Mouse (Mus musculus) forebrain, embryonic 16.5 days (tissue): ENCODE measurements around the gene Smurf1. TPM values are rescaled to one million over a fixed set of nuclear protein-coding genes. Genes with fewer than 3 reads are reported as not detected.

ENCODE experiments used
- ATAC-seq: fragments of 200-750 bp; cut with Nextera tagmentation; 2 replicates; pipeline ENCODE4 v1.8.0; 2017; ENCODE audit warnings: mild to moderate bottlenecking, moderate library complexity
- H3K27ac ChIP-seq: fragments of 300-500 bp; sonication (generic); 2 replicates; pipeline ENCODE4 v1.5.1; 2014; ENCODE audit warnings: low read length, control low read depth
- H3K27me3 ChIP-seq: fragments of 300-500 bp; sonication (generic); replicated peaks from 2 replicates; pipeline ENCODE4 v1.6.1; 2014; ENCODE audit warnings: low read length; ENCODE audit not compliant: control insufficient read depth, insufficient read depth
- H3K36me3 ChIP-seq: fragments of 300-500 bp; sonication (generic); 2 replicates; pipeline ENCODE4 v1.6.1; 2014; ENCODE audit not compliant: control insufficient read depth, insufficient read depth
- H3K4me1 ChIP-seq: fragments of 300-500 bp; sonication (generic); replicated peaks from 2 replicates; pipeline ENCODE4 v1.6.1; 2014; ENCODE audit warnings: low read length; ENCODE audit not compliant: control insufficient read depth, insufficient read depth
- H3K4me2 ChIP-seq: fragments of 300-500 bp; sonication (generic); 2 replicates; pipeline ENCODE4 v1.6.1; 2014; ENCODE audit warnings: mild to moderate bottlenecking, low read length, control low read depth
- H3K4me3 ChIP-seq: fragments of 300-500 bp; sonication (generic); replicated peaks from 2 replicates; pipeline ENCODE4 v1.5.1; 2014; ENCODE audit warnings: mild to moderate bottlenecking, low read length, control low read depth
- H3K9ac ChIP-seq: fragments of 300-500 bp; sonication (generic); replicated peaks from 2 replicates; pipeline ENCODE4 v1.6.1; 2014; ENCODE audit warnings: low read depth, low read length, control low read depth
- H3K9me3 ChIP-seq: fragments of 300-500 bp; sonication (generic); 2 replicates; pipeline ENCODE4 v1.6.1; 2016; ENCODE audit warnings: low read length; ENCODE audit not compliant: control insufficient read depth
- WGBS: fragments of 180-500 bp; shearing (Covaris S2); extraction: QIAGEN DNeasy Blood & Tissue Kit; methylation state at CpG from one replicate; pipeline ENCODE4 v1.1.7; 2014; 5-methylcytosine and 5-hydroxymethylcytosine counted together
- polyA plus RNA-seq: library from polyadenylated mRNA; unstranded; fragments of >200 nt; fragmentation: Nextera tagmentation; extraction: Ambion mirVana; gene quantifications from 2 replicates; pipeline ENCODE4 v1.2.1, GENCODE M21; 2015

The Smurf1 gene
- polyA plus RNA-seq, 1 experiment from 2014 or later = 28.2 TPM

DNA sequence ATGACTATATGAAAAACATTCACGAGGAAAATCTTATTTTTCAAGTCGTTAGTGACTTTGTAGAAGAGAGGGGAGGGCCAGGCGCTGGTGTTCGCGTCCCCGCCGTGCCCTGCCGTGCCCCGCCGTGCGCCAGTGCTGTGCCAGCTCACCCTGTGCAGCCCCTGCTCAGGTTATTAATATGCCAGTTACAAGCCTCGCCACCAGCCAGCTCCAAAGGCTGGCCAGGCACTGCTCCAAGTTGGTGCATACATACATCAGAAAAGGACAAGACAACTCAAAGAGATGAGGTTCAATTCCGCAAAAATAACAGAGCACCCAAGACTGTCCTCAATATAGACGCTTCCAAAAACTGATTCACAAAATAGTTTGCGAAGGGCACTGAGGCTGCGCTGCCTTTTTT lies 51.7 kb downstream of the Smurf1 start:
- WGBS = 52% methylated on average over 16 of the region's 16 CpGs
- Histone ChIP-seq H3K36me3 (no peaks in the 10 kb centered on the region), H3K4me2 (no peak overlapping the region), H3K27ac (no peak overlapping the region), H3K4me3 (no peak overlapping the region), H3K4me1 (peaks cover 20% of the 10 kb centered on the region), H3K27me3 (no peaks in the 10 kb centered on the region), H3K9ac (no peak overlapping the region), H3K9me3 (no peaks in the 10 kb centered on the region)
- no peak for ATAC-seq

DNA sequence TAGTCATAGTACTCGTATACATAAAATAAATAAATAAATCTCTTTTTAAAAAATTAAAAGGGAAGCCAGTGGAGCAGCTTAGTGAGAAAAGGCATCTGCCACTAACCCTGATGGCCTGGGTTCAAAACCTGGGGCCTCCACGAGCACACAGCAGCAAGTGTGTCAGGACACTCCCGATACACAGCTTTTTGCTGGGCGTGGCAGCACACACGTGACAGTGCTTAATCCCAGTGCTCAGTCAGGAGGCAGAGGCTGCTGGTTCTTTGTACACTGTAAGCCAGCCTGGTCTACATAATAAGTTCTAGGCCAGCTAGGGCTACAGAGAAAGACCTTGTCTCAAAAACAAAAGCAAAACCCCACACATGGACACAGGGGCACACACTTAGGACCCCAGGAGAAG lies 52.3 kb downstream of the Smurf1 start:
- Histone ChIP-seq H3K9me3 (no peaks in the 10 kb centered on the region), H3K4me1 (peaks cover 18% of the 10 kb centered on the region), H3K4me3 (no peak overlapping the region), H3K27ac (no peak overlapping the region), H3K4me2 (no peak overlapping the region), H3K9ac (no peak overlapping the region), H3K27me3 (no peaks in the 10 kb centered on the region), H3K36me3 (no peaks in the 10 kb centered on the region)
- no peak for ATAC-seq
- 79% methylated on average over 5 of the region's 5 CpGs for WGBS

DNA sequence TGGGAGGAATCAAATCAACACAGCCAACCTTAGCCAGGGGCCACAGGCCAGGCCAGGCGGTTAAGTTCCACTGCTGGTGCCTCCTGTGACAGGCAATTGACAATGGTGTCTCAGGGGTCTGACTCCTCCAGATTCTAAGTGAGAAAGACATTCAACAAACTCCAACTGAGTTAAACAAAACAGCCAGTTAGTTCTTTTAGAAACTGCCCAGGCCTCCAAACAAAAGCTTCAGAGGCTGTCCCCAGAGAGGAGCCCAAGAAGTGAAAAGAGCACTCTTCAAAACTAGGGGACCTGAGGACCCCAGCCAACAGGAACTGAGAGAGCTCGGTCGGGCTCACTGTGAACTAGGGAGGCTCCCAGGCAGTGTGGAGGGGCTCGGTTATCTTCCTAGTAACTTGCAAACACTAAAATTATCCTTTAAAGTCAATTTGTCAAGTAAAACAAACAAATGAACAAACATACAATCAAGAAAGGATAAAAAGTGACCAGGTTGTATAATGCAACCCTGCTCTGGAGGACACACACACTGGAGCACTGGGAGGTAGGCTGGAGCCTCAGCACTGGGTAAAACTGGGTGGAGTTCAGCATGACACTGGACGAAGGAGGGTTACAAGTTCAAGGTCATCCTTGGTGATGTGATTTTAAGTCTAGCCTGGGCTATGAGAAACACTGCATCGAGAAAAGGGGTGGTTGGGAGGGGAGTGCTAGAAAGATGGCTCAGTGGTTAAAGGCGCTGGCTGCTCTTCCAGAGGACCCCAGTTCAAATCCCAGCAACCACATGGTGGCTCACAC lies 52.9 kb downstream of the Smurf1 start:
- no peak overlapping the region for H3K4me3 ChIP-seq
- H3K36me3 ChIP-seq = no peaks in the 10 kb centered on the region
- H3K4me2 ChIP-seq = no peak overlapping the region
- ATAC-seq = no peak
- H3K9ac ChIP-seq = no peak overlapping the region
- peaks cover 18% of the 10 kb centered on the region for H3K4me1 ChIP-seq
- no peaks in the 10 kb centered on the region for H3K9me3 ChIP-seq
- no peak overlapping the region for H3K27ac ChIP-seq
- no peaks in the 10 kb centered on the region for H3K27me3 ChIP-seq
- 44% methylated on average over 7 of the region's 7 CpGs for WGBS

DNA sequence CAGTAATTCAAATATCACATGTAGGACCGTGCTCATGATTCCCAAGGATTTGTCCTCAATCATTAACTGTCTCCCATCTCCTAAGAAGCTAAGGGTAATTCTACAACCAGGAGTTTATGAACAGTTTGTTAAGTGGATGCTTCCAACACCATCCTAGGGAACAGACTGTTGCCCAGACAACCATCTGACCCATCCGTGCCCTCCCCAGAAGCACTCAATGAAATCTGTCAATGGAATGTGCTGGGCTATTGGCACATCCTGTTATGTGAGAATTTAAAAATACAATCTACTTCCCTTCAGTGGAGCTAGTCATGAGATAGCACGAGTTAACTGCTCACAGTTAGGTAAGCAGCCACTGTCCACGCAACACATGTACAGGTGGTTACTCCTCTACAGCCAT lies 56.1 kb downstream of the Smurf1 start:
- no peaks in the 10 kb centered on the region for H3K27me3 ChIP-seq
- H3K27ac ChIP-seq = no peak overlapping the region
- H3K4me2 ChIP-seq = no peak overlapping the region
- 86% methylated on average over 4 of the region's 4 CpGs for WGBS
- H3K4me3 ChIP-seq = no peak overlapping the region
- no peak overlapping the region for H3K9ac ChIP-seq
- peaks cover 16% of the 10 kb centered on the region for H3K4me1 ChIP-seq
- H3K9me3 ChIP-seq = no peaks in the 10 kb centered on the region
- ATAC-seq = peak; percentile 56; the same call in 1 of the 2 replicates
- no peaks in the 10 kb centered on the region for H3K36me3 ChIP-seq

DNA sequence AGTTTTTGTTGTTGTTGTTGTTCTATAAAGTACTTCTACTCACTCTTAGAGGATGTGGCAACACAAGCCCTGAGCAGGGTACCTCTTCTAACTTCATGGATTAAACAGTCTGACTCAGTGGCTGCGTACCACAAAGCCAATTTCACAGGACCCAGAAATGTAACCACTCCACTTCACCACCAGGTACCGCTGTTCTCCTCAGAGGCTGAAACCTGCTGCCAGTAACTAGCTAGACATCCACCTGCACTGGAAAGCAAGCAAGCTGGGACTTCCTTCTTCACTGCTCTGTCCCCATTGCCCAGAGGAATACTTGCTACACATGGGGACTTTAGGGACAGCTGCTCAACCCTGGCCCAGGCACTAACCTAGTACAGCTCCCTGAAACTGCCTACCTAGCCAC lies 58.1 kb downstream of the Smurf1 start:
- Histone ChIP-seq H3K27me3 (no peaks in the 10 kb centered on the region), H3K9me3 (no peaks in the 10 kb centered on the region), H3K4me1 (peaks cover 6% of the 10 kb centered on the region; the same call in 1 of the 2 replicates), H3K36me3 (no peaks in the 10 kb centered on the region), H3K27ac (no peak overlapping the region), H3K9ac (no peak overlapping the region), H3K4me3 (no peak overlapping the region), H3K4me2 (no peak overlapping the region)
- WGBS = 67% methylated on average over 2 of the region's 2 CpGs
- ATAC-seq = no peak

DNA sequence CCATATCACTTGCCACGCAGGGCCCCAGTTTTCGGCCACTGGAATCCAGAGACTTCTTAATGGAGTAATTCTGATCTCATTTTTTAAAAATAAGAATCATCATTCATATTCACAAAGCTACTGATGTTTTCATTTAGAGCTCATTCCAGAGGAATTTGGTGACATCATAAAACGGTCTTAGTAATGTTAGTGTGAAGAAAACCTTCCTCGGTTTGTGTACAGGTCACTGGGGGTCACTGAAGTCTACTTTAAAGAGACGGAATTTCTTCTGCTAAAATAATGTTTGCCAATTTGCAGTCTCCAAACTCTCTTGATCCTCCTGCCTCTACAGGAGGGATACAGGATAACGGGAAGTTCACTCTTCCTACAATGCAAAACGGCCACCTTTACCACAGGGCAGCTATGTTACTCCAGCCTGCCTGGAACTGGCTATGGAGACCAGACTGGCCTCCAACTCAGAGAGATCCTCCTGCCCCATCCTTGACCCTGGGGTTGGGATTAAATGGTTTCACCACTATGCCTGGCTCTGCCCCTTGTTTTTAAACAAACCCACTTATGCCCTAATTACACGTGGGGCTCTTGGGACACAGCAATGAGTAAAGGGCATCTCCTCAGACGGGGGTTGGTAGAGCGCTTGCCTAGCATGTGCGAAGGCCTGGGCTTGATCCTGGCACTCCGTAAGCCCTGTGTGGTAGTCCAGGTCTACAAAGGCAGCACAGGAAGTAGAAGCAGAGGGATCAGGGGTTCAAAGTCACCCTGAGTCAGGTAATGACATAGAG lies 61.1 kb downstream of the Smurf1 start:
- WGBS = 81% methylated on average over 12 of the region's 12 CpGs
- H3K4me3 ChIP-seq = no peak overlapping the region
- H3K4me1 ChIP-seq = no peaks in the 10 kb centered on the region; the same call in 1 of the 2 replicates
- no peak overlapping the region for H3K9ac ChIP-seq
- H3K4me2 ChIP-seq = no peak overlapping the region
- H3K27ac ChIP-seq = no peak overlapping the region
- H3K27me3 ChIP-seq = no peaks in the 10 kb centered on the region
- no peak for ATAC-seq
- H3K36me3 ChIP-seq = no peaks in the 10 kb centered on the region
- no peaks in the 10 kb centered on the region for H3K9me3 ChIP-seq

DNA sequence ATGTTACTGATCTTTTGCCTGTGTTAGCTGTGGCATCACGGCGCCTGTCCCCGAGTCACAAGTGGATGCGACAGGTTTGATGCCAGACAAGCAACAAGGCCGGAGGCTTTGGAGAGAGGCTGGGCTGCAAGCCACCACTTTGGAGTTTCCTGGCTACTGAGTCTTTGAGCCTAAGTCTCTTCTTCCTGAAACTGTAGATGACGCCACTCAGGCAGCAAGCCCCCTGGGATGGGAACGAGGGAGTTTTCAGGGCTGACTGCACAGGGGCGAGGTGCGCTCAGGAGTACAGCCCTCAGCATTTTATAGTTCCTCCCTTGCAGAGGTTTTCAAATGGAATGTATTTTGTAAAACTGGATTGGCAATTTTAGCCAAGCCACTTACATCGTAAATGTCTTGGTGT lies 63.9 kb downstream of the Smurf1 start:
- Histone ChIP-seq H3K4me3 (no peak overlapping the region), H3K27me3 (no peaks in the 10 kb centered on the region), H3K9ac (no peak overlapping the region), H3K36me3 (no peaks in the 10 kb centered on the region), H3K9me3 (no peaks in the 10 kb centered on the region), H3K4me2 (no peak overlapping the region), H3K27ac (no peak overlapping the region), H3K4me1 (peaks cover 4% of the 10 kb centered on the region)
- WGBS = 80% methylated on average over 10 of the region's 10 CpGs
- ATAC-seq = no peak

DNA sequence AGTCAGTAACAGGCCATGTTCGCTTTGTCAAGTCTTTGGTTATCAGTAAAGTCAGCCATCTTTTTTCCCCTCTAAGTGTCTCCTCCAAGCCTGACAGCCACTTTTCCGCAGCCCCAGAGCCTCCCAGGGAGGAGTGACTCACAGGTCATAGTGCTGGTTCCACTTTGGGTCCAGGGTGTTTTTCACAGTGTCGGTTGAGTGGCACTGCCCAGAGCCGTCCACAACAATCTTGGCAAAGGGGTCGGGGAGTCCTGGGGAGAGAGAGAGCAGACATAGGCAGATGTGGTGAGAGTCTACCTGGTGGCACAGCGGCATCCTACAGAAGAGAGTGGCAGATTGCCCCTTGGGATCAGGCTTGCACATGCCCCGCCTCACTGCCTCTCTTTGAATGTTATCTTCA lies 64.6 kb downstream of the Smurf1 start:
- Histone ChIP-seq H3K27me3 (no peaks in the 10 kb centered on the region), H3K27ac (no peak overlapping the region), H3K4me1 (peaks cover 4% of the 10 kb centered on the region), H3K36me3 (peaks cover 4% of the 10 kb centered on the region; the same call in 1 of the 2 replicates), H3K9me3 (no peaks in the 10 kb centered on the region), H3K9ac (no peak overlapping the region), H3K4me3 (no peak overlapping the region), H3K4me2 (no peak overlapping the region)
- ATAC-seq = no peak
- 81% methylated on average over 7 of the region's 7 CpGs for WGBS

DNA sequence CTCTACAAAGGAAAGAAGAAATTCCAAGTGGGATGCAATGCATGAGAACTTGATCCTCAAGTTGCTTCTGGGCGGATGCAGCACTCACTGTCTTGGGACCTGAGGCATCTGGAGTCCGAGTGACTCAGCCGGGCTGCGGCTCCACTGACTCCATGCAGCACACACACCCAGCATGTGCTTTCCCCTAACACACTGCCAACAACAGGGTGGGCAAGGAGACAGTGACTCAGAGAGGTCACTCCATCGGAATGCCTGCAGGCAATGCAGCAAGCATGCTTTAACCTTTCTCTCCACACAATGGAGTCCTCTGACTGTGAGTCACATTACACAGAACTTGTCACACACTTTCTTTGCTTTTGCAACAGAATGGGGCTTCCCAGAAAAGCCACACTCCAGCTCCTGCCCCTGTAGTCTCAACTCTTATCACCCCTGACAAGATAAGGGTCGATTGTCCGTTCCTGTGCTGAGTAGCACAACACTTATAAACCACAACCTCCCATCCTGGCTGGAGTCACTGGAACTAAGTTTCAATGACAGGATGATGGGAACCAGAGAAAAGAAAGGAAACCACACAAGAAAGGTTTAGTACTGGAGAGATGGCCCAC lies 67.1 kb downstream of the Smurf1 start:
- peaks cover 16% of the 10 kb centered on the region; the same call in 1 of the 2 replicates for H3K36me3 ChIP-seq
- ATAC-seq = no peak
- no peaks in the 10 kb centered on the region for H3K9me3 ChIP-seq
- WGBS = 46% methylated on average over 7 of the region's 7 CpGs
- H3K4me3 ChIP-seq = no peak overlapping the region
- no peak overlapping the region for H3K4me2 ChIP-seq
- H3K4me1 ChIP-seq = peaks cover 4% of the 10 kb centered on the region
- H3K27ac ChIP-seq = no peak overlapping the region
- H3K9ac ChIP-seq = no peak overlapping the region
- H3K27me3 ChIP-seq = no peaks in the 10 kb centered on the region
